Mouse (Mus musculus) embryonic facial prominence, embryonic 14.5 days (tissue): ENCODE measurements at regions not wholly inside any gene's neighbourhood (a gene's known extent, or its start where the extent isn't known, plus 50 kb on each side); places are given as distances from the start of the nearest gene placed in this dataset.

Experiments used
- ATAC-seq: fragments of 200-750 bp; cut with Nextera tagmentation; 2 replicates; pipeline ENCODE4 v1.8.0; 2017; ENCODE audit warnings: low read depth, moderate number of reproducible peaks, moderate TSS enrichment
- DNase-seq: peaks from one replicate; pipeline ENCODE4 v3.0.0-alpha.2; 2015; ENCODE audit warnings: low spot score
- H3K27ac ChIP-seq: fragments of 300-500 bp; sonication (generic); replicated peaks from 2 replicates; pipeline ENCODE4 v1.5.1; 2014; ENCODE audit warnings: low read depth, mild to moderate bottlenecking, low read length, moderate library complexity
- H3K27me3 ChIP-seq: fragments of 300-500 bp; sonication (generic); replicated peaks from 2 replicates; pipeline ENCODE4 v1.6.1; 2014; ENCODE audit warnings: low read length; ENCODE audit not compliant: control insufficient read depth, insufficient read depth
- H3K36me3 ChIP-seq: fragments of 300-500 bp; sonication (generic); 2 replicates; pipeline ENCODE4 v1.6.1; 2014; ENCODE audit warnings: low read length, mixed read lengths; ENCODE audit not compliant: control insufficient read depth, insufficient read depth
- H3K4me1 ChIP-seq: fragments of 300-500 bp; sonication (generic); 2 replicates; pipeline ENCODE4 v1.6.1; 2014; ENCODE audit warnings: antibody characterized with exemption, low read length; ENCODE audit not compliant: control insufficient read depth, insufficient read depth
- H3K4me2 ChIP-seq: fragments of 300-500 bp; sonication (generic); 2 replicates; pipeline ENCODE4 v1.6.1; 2014; ENCODE audit warnings: low read depth, mild to moderate bottlenecking, low read length, moderate library complexity, mixed read lengths
- H3K4me3 ChIP-seq: fragments of 300-500 bp; sonication (generic); 2 replicates; pipeline ENCODE4 v1.5.1; 2014; ENCODE audit warnings: low read depth, mild to moderate bottlenecking, low read length
- H3K9ac ChIP-seq: fragments of 300-500 bp; sonication (generic); 2 replicates; pipeline ENCODE4 v1.6.1; 2014; ENCODE audit warnings: low read depth, mild to moderate bottlenecking, low read length, moderate library complexity, mixed read lengths
- H3K9me3 ChIP-seq: fragments of 300-500 bp; sonication (generic); 2 replicates; pipeline ENCODE4 v1.6.1; 2016; ENCODE audit warnings: low read length; ENCODE audit not compliant: control insufficient read depth
- WGBS: fragments of 180-500 bp; shearing (Covaris S2); extraction: QIAGEN DNeasy Blood & Tissue Kit; methylation state at CpG from one replicate; pipeline ENCODE4 v1.1.7; 2014; 5-methylcytosine and 5-hydroxymethylcytosine counted together

GRCm38 (mm10) chr11:31470681-31471414 lies 101.0 kb upstream of the Stc2 start:
- Histone ChIP-seq H3K9me3 (no peaks in the 10 kb centered on the region), H3K27ac (no peak overlapping the region), H3K27me3 (no peaks in the 10 kb centered on the region), H3K9ac (no peak overlapping the region), H3K36me3 (no peaks in the 10 kb centered on the region), H3K4me3 (no peak overlapping the region), H3K4me1 (no peaks in the 10 kb centered on the region), H3K4me2 (no peak overlapping the region)
- 76% methylated on average over 2 of the region's 2 CpGs for WGBS
- DNase-seq, result no peak
- no peak for ATAC-seq

GRCm38 (mm10) chr11:31464844-31465243 lies 95.0 kb upstream of the Stc2 start:
- no peak for ATAC-seq
- no peak overlapping the region for H3K9ac ChIP-seq
- H3K4me3 ChIP-seq, result no peak overlapping the region
- WGBS, result 82% methylated on average over 1 of the region's 1 CpGs
- no peaks in the 10 kb centered on the region for H3K4me1 ChIP-seq
- H3K27ac ChIP-seq, result no peak overlapping the region
- H3K36me3 ChIP-seq, result no peaks in the 10 kb centered on the region
- no peak overlapping the region for H3K4me2 ChIP-seq
- H3K27me3 ChIP-seq, result no peaks in the 10 kb centered on the region
- H3K9me3 ChIP-seq, result no peaks in the 10 kb centered on the region
- DNase-seq, result no peak

GRCm38 (mm10) chr11:31462440-31462839 lies 92.6 kb upstream of the Stc2 start:
- DNase-seq, result no peak
- Histone ChIP-seq H3K27ac (no peak overlapping the region), H3K4me3 (no peak overlapping the region), H3K4me2 (no peak overlapping the region), H3K4me1 (no peaks in the 10 kb centered on the region), H3K27me3 (no peaks in the 10 kb centered on the region), H3K9me3 (no peaks in the 10 kb centered on the region), H3K9ac (no peak overlapping the region), H3K36me3 (no peaks in the 10 kb centered on the region)
- no peak for ATAC-seq

GRCm38 (mm10) chr11:31461824-31462223 lies 92.0 kb upstream of the Stc2 start:
- no peak for DNase-seq
- 76% methylated on average over 4 of the region's 4 CpGs for WGBS

GRCm38 (mm10) chr11:31461348-31461747 lies 91.5 kb upstream of the Stc2 start:
- ATAC-seq, result no peak
- Histone ChIP-seq H3K36me3 (no peaks in the 10 kb centered on the region), H3K27ac (no peak overlapping the region), H3K9ac (no peak overlapping the region), H3K4me2 (no peak overlapping the region), H3K4me1 (no peaks in the 10 kb centered on the region), H3K4me3 (no peak overlapping the region), H3K27me3 (no peaks in the 10 kb centered on the region), H3K9me3 (no peaks in the 10 kb centered on the region)
- WGBS, result 47% methylated on average over 2 of the region's 3 CpGs
- no peak for DNase-seq

More at GRCm38 (mm10) chr11:31461824-31462223, 92.0 kb upstream of the Stc2 start:
- ATAC-seq, result no peak
- Histone ChIP-seq H3K36me3 (no peaks in the 10 kb centered on the region), H3K9ac (no peak overlapping the region), H3K4me3 (no peak overlapping the region), H3K4me1 (no peaks in the 10 kb centered on the region), H3K4me2 (no peak overlapping the region), H3K27me3 (no peaks in the 10 kb centered on the region), H3K27ac (no peak overlapping the region), H3K9me3 (no peaks in the 10 kb centered on the region)

GRCm38 (mm10) chr11:31427374-31427773 lies 57.5 kb upstream of the Stc2 start:
- Histone ChIP-seq H3K36me3 (no peaks in the 10 kb centered on the region), H3K27me3 (no peaks in the 10 kb centered on the region), H3K27ac (no peak overlapping the region), H3K4me2 (no peak overlapping the region), H3K4me1 (no peaks in the 10 kb centered on the region), H3K9ac (no peak overlapping the region), H3K4me3 (no peak overlapping the region), H3K9me3 (peaks cover 15% of the 10 kb centered on the region; the same call in 1 of the 2 replicates)
- ATAC-seq (no peak), DNase-seq (no peak)
- 86% methylated on average over 2 of the region's 2 CpGs for WGBS
